Mouse (Mus musculus) E14TG2a.4 (cell line): ENCODE data around the gene Chrm5.

Experiments used
- CTCF ChIP-seq: conservative IDR thresholded peaks from 2 replicates; pipeline ENCODE4 v1.5.1; 2014; ENCODE audit warnings: low read length
- NANOG ChIP-seq: IDR thresholded peaks from 2 replicates; pipeline ENCODE4 v1.6.1; 2014; ENCODE audit warnings: borderline replicate concordance, low read length, mixed read lengths
- POU5F1 ChIP-seq: IDR thresholded peaks from 2 replicates; pipeline ENCODE4 v1.6.1; 2014; ENCODE audit warnings: low read length, borderline replicate concordance

- no peak for TF ChIP-seq CTCF
- no peak for TF ChIP-seq POU5F1
- TF ChIP-seq NANOG: no peak
Measured at GRCm38 (mm10) chr2:112492431-112492855, 11.9 kb upstream of the Chrm5 start.
